8 mouse cellular contexts compared by ENCODE assay signal in genomic region chr4:59036490-59037127, GRCm38 (mm10). TPM values are rescaled to one million over a fixed set of nuclear protein-coding genes. Genes with fewer than 3 reads are reported as not detected.
DNase-seq lines count a peak whose midpoint lies in the region; ATAC-seq and TF ChIP-seq lines count a peak whose summit lies in the region.

No protein-coding gene starts in this region.

- no peaks in the 10 kb centered on the region for H3K9me3 ChIP-seq in embryonic facial prominence, embryonic 13.5 days
- no peaks in the 10 kb centered on the region for H3K9me3 ChIP-seq in liver, embryonic 16.5 days (replicated peaks; ENCODE audit: control insufficient read depth, low read length)
- no peaks in the 10 kb centered on the region for H3K9me3 ChIP-seq in neural tube, embryonic 12.5 days
- H3K9me3 ChIP-seq in stomach, postnatal 0 days (ENCODE audit: control insufficient read depth, low read length), result no peaks in the 10 kb centered on the region

- peak; percentile 90 for TF ChIP-seq CTCF in stomach, postnatal 0 days (IDR thresholded peaks at IDR 0.05; ENCODE audit: low read depth)

- 0 out of 2 replicates have a peak overlapping the region, but pooled peaks have one; percentile 0 for H3K4me3 ChIP-seq in embryonic facial prominence, embryonic 13.5 days
- peak overlapping the region; percentile 15; the same call in 1 of the 2 replicates for H3K4me3 ChIP-seq in liver, embryonic 16.5 days (ENCODE audit: low read depth, low read length)
- no peak overlapping the region for H3K4me3 ChIP-seq in neural tube, embryonic 12.5 days
- H3K4me3 ChIP-seq in stomach, postnatal 0 days (ENCODE audit: low read depth, low read length), result no peak overlapping the region

- TF ChIP-seq EP300 in stomach, postnatal 0 days (optimal IDR thresholded peaks at IDR 0.05), result no peak

- peak; percentile 83 to 85 for DNase-seq in B cell, adult 2 months
- peak; percentile 70 to 84 for DNase-seq in adrenal gland, postnatal 36 days
- peak; percentile 61 to 73 for DNase-seq in heart, adult 9 months (ENCODE audit: low spot score in 2 of 2)
- peak; percentile 72 for DNase-seq in kidney, postnatal 14 days
- DNase-seq in stomach, postnatal 0 days (ENCODE audit: low spot score), result peak; percentile 72

- H3K4me1 ChIP-seq in embryonic facial prominence, embryonic 13.5 days, result peaks cover 11% of the 10 kb centered on the region
- peaks cover 11% of the 10 kb centered on the region for H3K4me1 ChIP-seq in liver, embryonic 16.5 days (ENCODE audit: control insufficient read depth, low read depth, low read length)
- H3K4me1 ChIP-seq in neural tube, embryonic 12.5 days, result no peaks in the 10 kb centered on the region; the same call in 1 of the 2 replicates
- H3K4me1 ChIP-seq in stomach, postnatal 0 days (replicated peaks; ENCODE audit: control insufficient read depth, insufficient read depth), result no peaks in the 10 kb centered on the region

- 44% methylated on average over 13 of the region's 13 CpGs for WGBS in embryonic facial prominence, embryonic 13.5 days
- WGBS in liver, embryonic 16.5 days (ENCODE audit: insufficient replicate concordance), result 16% methylated on average over 13 of the region's 13 CpGs
- WGBS in neural tube, embryonic 12.5 days, result 51% methylated on average over 13 of the region's 13 CpGs
- 50% methylated on average over 13 of the region's 13 CpGs for WGBS in stomach, postnatal 0 days

- no peak for ATAC-seq in embryonic facial prominence, embryonic 13.5 days (ENCODE audit: insufficient number of reproducible peaks, insufficient read depth, low FRiP score, low TSS enrichment, low read depth)
- ATAC-seq in liver, embryonic 16.5 days (ENCODE audit: low read depth), result peak; percentile 40
- no peak for ATAC-seq in neural tube, embryonic 12.5 days (ENCODE audit: low FRiP score, low read depth)
- ATAC-seq in stomach, postnatal 0 days (ENCODE audit: low FRiP score, low TSS enrichment), result 0 out of 2 replicates have a peak, but pooled peaks have one; percentile 24

- H3K4me2 ChIP-seq in embryonic facial prominence, embryonic 13.5 days, result peak overlapping the region; percentile 65
- peak overlapping the region; percentile 91 for H3K4me2 ChIP-seq in liver, embryonic 16.5 days (ENCODE audit: low read depth, low read length)
- peak overlapping the region; percentile 25; the same call in 1 of the 2 replicates for H3K4me2 ChIP-seq in neural tube, embryonic 12.5 days (replicated peaks)
- peak overlapping the region; percentile 14; the same call in 1 of the 2 replicates for H3K4me2 ChIP-seq in stomach, postnatal 0 days (replicated peaks; ENCODE audit: low read depth)

- H3K27ac ChIP-seq in embryonic facial prominence, embryonic 13.5 days, result no peak overlapping the region
- no peak overlapping the region for H3K27ac ChIP-seq in liver, embryonic 16.5 days (ENCODE audit: low read length)
- no peak overlapping the region for H3K27ac ChIP-seq in neural tube, embryonic 12.5 days
- no peak overlapping the region for H3K27ac ChIP-seq in stomach, postnatal 0 days (replicated peaks)

- H3K27me3 ChIP-seq in embryonic facial prominence, embryonic 13.5 days, result no peaks in the 10 kb centered on the region
- no peaks in the 10 kb centered on the region for H3K27me3 ChIP-seq in liver, embryonic 16.5 days (ENCODE audit: control insufficient read depth, insufficient read depth, low read depth, low read length)
- H3K27me3 ChIP-seq in neural tube, embryonic 12.5 days (replicated peaks), result no peaks in the 10 kb centered on the region
- H3K27me3 ChIP-seq in stomach, postnatal 0 days (ENCODE audit: control insufficient read depth, insufficient read depth, low read length), result no peaks in the 10 kb centered on the region

- H3K36me3 ChIP-seq in embryonic facial prominence, embryonic 13.5 days, result peaks cover 31% of the 10 kb centered on the region
- H3K36me3 ChIP-seq in liver, embryonic 16.5 days (ENCODE audit: control insufficient read depth, insufficient read depth), result no peaks in the 10 kb centered on the region
- H3K36me3 ChIP-seq in neural tube, embryonic 12.5 days, result peaks cover 11% of the 10 kb centered on the region; the same call in 1 of the 2 replicates
- H3K36me3 ChIP-seq in stomach, postnatal 0 days (ENCODE audit: control insufficient read depth, insufficient read depth, low read length), result no peaks in the 10 kb centered on the region

- no peak overlapping the region for H3K9ac ChIP-seq in embryonic facial prominence, embryonic 13.5 days
- no peak overlapping the region for H3K9ac ChIP-seq in liver, embryonic 16.5 days (ENCODE audit: low read depth, low read length)
- no peak overlapping the region for H3K9ac ChIP-seq in neural tube, embryonic 12.5 days
- no peak overlapping the region for H3K9ac ChIP-seq in stomach, postnatal 0 days (ENCODE audit: low read length)

RNA-seq across cellular contexts. Expression of gene Gng10, which starts 1.7 kb away (rescaled TPM):
- 10 to 100 TPM; 32.9 to 33.2 TPM for total RNA-seq in adrenal gland, postnatal 36 days (2021)
- polyA plus RNA-seq in embryonic facial prominence, embryonic 13.5 days (2015; fragmentation: Nextera tagmentation; extraction: Ambion mirVana), result 181 and 197 TPM in 2 replicates
- polyA plus RNA-seq in liver, embryonic 16.5 days (2015; fragmentation: Nextera tagmentation; extraction: Ambion mirVana), result 12.5 and 19.0 TPM in 2 replicates
- polyA plus RNA-seq in neural tube, embryonic 12.5 days (2016; fragmentation: Nextera tagmentation; extraction: Ambion mirVana), result 102 and 104 TPM in 2 replicates
- 98.0 and 99.6 TPM in 2 replicates for polyA plus RNA-seq in stomach, postnatal 0 days (2015; fragmentation: Nextera tagmentation; extraction: Ambion mirVana)

RNA-seq across cellular contexts. Expression of gene Gm20503, which starts 33.6 kb away (rescaled TPM):
- 1 to 10 TPM; 3.0 to 6.2 TPM for total RNA-seq in adrenal gland, postnatal 36 days (2021)
- polyA plus RNA-seq in embryonic facial prominence, embryonic 13.5 days (2015; fragmentation: Nextera tagmentation; extraction: Ambion mirVana), result 18.1 and 20.0 TPM in 2 replicates
- polyA plus RNA-seq in liver, embryonic 16.5 days (2015; fragmentation: Nextera tagmentation; extraction: Ambion mirVana), result 4.2 and 6.3 TPM in 2 replicates
- polyA plus RNA-seq in neural tube, embryonic 12.5 days (2016; fragmentation: Nextera tagmentation; extraction: Ambion mirVana), result 10.0 and 10.4 TPM in 2 replicates
- 18.5 and 21.6 TPM in 2 replicates for polyA plus RNA-seq in stomach, postnatal 0 days (2015; fragmentation: Nextera tagmentation; extraction: Ambion mirVana)

RNA-seq across cellular contexts. Expression of gene Dnajc25, which starts 41.7 kb away (rescaled TPM):
- 10 to 100 TPM; 14.0 to 18.3 TPM for total RNA-seq in adrenal gland, postnatal 36 days (2021)
- polyA plus RNA-seq in embryonic facial prominence, embryonic 13.5 days (2015; fragmentation: Nextera tagmentation; extraction: Ambion mirVana), result 9.7 and 15.1 TPM in 2 replicates
- 3.9 and 5.5 TPM in 2 replicates for polyA plus RNA-seq in liver, embryonic 16.5 days (2015; fragmentation: Nextera tagmentation; extraction: Ambion mirVana)
- polyA plus RNA-seq in neural tube, embryonic 12.5 days (2016; fragmentation: Nextera tagmentation; extraction: Ambion mirVana), result 5.9 and 8.1 TPM in 2 replicates
- 13.4 and 13.7 TPM in 2 replicates for polyA plus RNA-seq in stomach, postnatal 0 days (2015; fragmentation: Nextera tagmentation; extraction: Ambion mirVana)

RNA-seq across cellular contexts. Expression of gene Ptgr1, which starts 49.7 kb away (rescaled TPM):
- total RNA-seq in adrenal gland, postnatal 36 days (2021), result 10 to 100 TPM; 19.2 to 30.0 TPM
- polyA plus RNA-seq in embryonic facial prominence, embryonic 13.5 days (2015; fragmentation: Nextera tagmentation; extraction: Ambion mirVana), result 21.0 and 24.8 TPM in 2 replicates
- 12.2 and 13.3 TPM in 2 replicates for polyA plus RNA-seq in liver, embryonic 16.5 days (2015; fragmentation: Nextera tagmentation; extraction: Ambion mirVana)
- polyA plus RNA-seq in neural tube, embryonic 12.5 days (2016; fragmentation: Nextera tagmentation; extraction: Ambion mirVana), result 10.8 and 12.1 TPM in 2 replicates
- polyA plus RNA-seq in stomach, postnatal 0 days (2015; fragmentation: Nextera tagmentation; extraction: Ambion mirVana), result 454 and 488 TPM in 2 replicates

Comparison
In these comparisons a context has a peak if more than half of its experiments do, and no peak if none do; other contexts are left out.
1. ATAC-seq: peak in liver, embryonic 16.5 days (single experiment) and stomach, postnatal 0 days (single experiment); none in embryonic facial prominence, embryonic 13.5 days (single experiment) and neural tube, embryonic 12.5 days (single experiment).
2. H3K4me2 ChIP-seq: peak in every context shown above with its lines; median percentile 91 in liver, embryonic 16.5 days; 65 in embryonic facial prominence, embryonic 13.5 days; 25 in neural tube, embryonic 12.5 days; 14 in stomach, postnatal 0 days.
3. H3K4me3 ChIP-seq: peak in embryonic facial prominence, embryonic 13.5 days (single experiment) and liver, embryonic 16.5 days (single experiment); none in neural tube, embryonic 12.5 days (single experiment) and stomach, postnatal 0 days (single experiment).
4. Peak in every context shown above with its lines, with median percentiles within 50 percentile points of each other: DNase-seq.